Mouse (Mus musculus) hindbrain, embryonic 14.5 days (tissue): ENCODE measurements around the gene Rpl18. TPM values are rescaled to one million over a fixed set of nuclear protein-coding genes. Genes with fewer than 3 reads are reported as not detected.

ENCODE experiments used
- ATAC-seq: fragments of 200-750 bp; cut with Nextera tagmentation; 2 replicates; pipeline ENCODE4 v1.8.0; 2017; ENCODE audit warnings: moderate number of reproducible peaks, mild to moderate bottlenecking, moderate TSS enrichment, moderate library complexity; ENCODE audit not compliant: low FRiP score
- DNase-seq: peaks from one replicate; pipeline ENCODE4 v3.0.0-alpha.2; 2015; ENCODE audit warnings: low spot score
- H3K27ac ChIP-seq: fragments of 300-500 bp; sonication (generic); 2 replicates; pipeline ENCODE4 v1.5.1; 2014; ENCODE audit warnings: mild to moderate bottlenecking, moderate library complexity
- H3K27me3 ChIP-seq: fragments of 300-500 bp; sonication (generic); 2 replicates; pipeline ENCODE4 v1.6.1; 2014; ENCODE audit warnings: mild to moderate bottlenecking, low read length, mixed read lengths; ENCODE audit not compliant: control insufficient read depth, insufficient read depth
- H3K36me3 ChIP-seq: fragments of 300-500 bp; sonication (generic); replicated peaks from 2 replicates; pipeline ENCODE4 v1.6.1; 2014; ENCODE audit not compliant: control insufficient read depth, insufficient read depth
- H3K4me1 ChIP-seq: fragments of 300-500 bp; sonication (generic); replicated peaks from 2 replicates; pipeline ENCODE4 v1.6.1; 2014; ENCODE audit warnings: antibody characterized with exemption, low read length, mixed read lengths; ENCODE audit not compliant: control insufficient read depth, insufficient read depth
- H3K4me2 ChIP-seq: fragments of 300-500 bp; sonication (generic); replicated peaks from 2 replicates; pipeline ENCODE4 v1.6.1; 2014; ENCODE audit warnings: mild to moderate bottlenecking, moderate library complexity
- H3K4me3 ChIP-seq: fragments of 300-500 bp; sonication (generic); replicated peaks from 2 replicates; pipeline ENCODE4 v1.5.1; 2014; ENCODE audit warnings: mild to moderate bottlenecking, low read length
- H3K9ac ChIP-seq: fragments of 300-500 bp; sonication (generic); 2 replicates; pipeline ENCODE4 v1.6.1; 2014
- H3K9me3 ChIP-seq: fragments of 300-500 bp; sonication (generic); 2 replicates; pipeline ENCODE4 v1.6.1; 2016; ENCODE audit warnings: low read length; ENCODE audit not compliant: control insufficient read depth
- whole genome bisulfite sequencing: fragments of 180-500 bp; shearing (Covaris S2); extraction: QIAGEN DNeasy Blood & Tissue Kit; methylation state at CpG from one replicate; pipeline ENCODE4 v1.1.7; 2014; 5-methylcytosine and 5-hydroxymethylcytosine counted together
- polyA plus RNA-seq: library from polyadenylated mRNA; unstranded; fragments of >200 nt; fragmentation: Nextera tagmentation; extraction: Ambion mirVana; gene quantifications from 2 replicates; pipeline ENCODE4 v1.2.1, GENCODE M21; 2014

Rpl18 gene
- polyA plus RNA-seq, 1 experiment from 2014 or later = 674 TPM

GRCm38 (mm10) chr7:45709677-45710355 is 5.4 kb upstream of the Rpl18 start:
- Histone ChIP-seq H3K27ac (peak overlapping the region; percentile 30; the same call in 1 of the 2 replicates), H3K4me2 (0 out of 2 replicates have a peak overlapping the region, but pooled peaks have one; percentile 13), H3K27me3 (no peaks in the 10 kb centered on the region), H3K9me3 (no peaks in the 10 kb centered on the region), H3K4me3 (no peak overlapping the region), H3K9ac (no peak overlapping the region), H3K36me3 (peaks cover 38% of the 10 kb centered on the region), H3K4me1 (peaks cover 57% of the 10 kb centered on the region)
- no peak for DNase-seq
- no peak for ATAC-seq
- 55% methylated on average over 14 of the region's 14 CpGs for WGBS

DNA sequence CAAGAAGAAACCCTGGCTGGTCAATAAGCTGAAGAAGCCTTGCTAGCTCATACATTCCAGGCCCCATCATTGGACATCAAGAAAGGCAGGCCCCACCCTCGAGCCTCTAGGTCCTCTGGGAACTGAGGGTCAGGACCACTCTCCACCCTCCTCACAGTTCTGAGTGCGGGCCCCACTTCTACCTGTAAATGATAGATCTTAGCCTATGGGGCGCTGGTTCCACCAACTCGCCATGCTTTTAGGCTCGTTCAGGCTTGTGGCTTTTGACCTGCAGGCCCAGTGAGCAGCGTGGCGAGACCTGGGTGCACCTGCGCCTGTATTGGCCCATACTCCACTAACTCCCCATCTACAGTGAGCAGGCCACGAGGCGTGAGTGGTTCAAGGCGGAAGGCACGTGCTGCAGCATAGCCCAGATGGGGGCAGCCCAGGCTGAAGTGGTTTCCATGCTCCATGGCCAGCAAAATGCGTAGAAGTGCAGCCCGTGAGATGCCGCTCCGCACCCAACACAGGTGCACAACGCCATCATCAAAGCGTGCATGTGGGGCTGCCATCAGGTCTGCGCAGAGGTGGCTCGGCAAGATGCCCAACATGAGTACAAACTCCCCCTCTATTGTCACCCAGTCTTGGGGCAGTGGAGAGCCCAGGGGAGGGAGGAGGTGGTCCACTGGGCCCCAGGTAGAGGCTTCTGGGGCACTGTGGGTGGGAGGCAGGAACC is 4.6 kb upstream of the Rpl18 start:
- Histone ChIP-seq H3K36me3 (peaks cover 38% of the 10 kb centered on the region), H3K27me3 (no peaks in the 10 kb centered on the region), H3K27ac (no peak overlapping the region), H3K4me2 (no peak overlapping the region), H3K4me1 (peaks cover 55% of the 10 kb centered on the region), H3K9me3 (no peaks in the 10 kb centered on the region), H3K9ac (no peak overlapping the region), H3K4me3 (no peak overlapping the region)
- WGBS = 94% methylated on average over 20 of the region's 20 CpGs
- no peak for DNase-seq
- no peak for ATAC-seq

GRCm38 (mm10) chr7:45711316-45712021 is 3.8 kb upstream of the Rpl18 start:
- Histone ChIP-seq H3K4me1 (peaks cover 55% of the 10 kb centered on the region), H3K27me3 (no peaks in the 10 kb centered on the region), H3K4me2 (no peak overlapping the region), H3K27ac (no peak overlapping the region), H3K9ac (no peak overlapping the region), H3K36me3 (peaks cover 38% of the 10 kb centered on the region), H3K4me3 (no peak overlapping the region), H3K9me3 (no peaks in the 10 kb centered on the region)
- WGBS = 96% methylated on average over 24 of the region's 24 CpGs
- DNase-seq (no peak), ATAC-seq (no peak)

DNA sequence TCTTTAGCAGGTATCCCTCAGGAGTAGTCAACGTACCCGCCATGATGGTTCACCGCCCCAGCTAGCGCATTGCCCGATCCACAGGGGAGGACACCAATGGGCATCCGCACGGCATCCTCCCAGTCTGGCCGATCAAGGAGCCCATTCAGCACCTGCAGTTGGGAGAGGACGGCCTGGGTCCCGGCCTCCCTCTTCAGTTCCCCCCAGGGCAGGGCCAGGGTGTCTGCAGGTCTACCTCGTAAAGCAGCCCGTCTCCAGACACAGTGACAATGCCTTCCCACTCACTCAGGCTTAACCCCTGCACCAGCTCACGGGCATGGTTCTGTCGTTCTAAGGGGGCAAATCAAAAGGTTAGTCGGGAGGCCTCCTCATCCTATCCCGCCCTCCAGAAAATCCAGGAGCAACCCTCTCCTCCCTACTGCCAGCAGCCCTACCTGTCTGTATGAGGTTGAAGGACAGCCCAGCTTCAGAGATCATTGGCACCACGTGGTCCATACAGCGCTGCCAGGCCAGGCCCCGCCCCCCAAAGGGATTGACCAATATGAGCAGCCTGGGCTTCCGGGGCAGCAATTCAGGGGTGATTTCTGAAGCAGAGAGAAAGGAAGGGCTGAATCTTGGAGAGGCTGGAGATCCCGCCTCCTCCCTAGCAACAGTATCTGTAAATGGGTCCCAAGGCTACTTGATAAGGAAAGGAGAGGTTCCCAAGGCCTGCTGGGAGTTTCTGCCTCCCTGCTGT is 3.1 kb upstream of the Rpl18 start:
- Histone ChIP-seq H3K4me1 (peaks cover 56% of the 10 kb centered on the region), H3K9ac (no peak overlapping the region), H3K4me3 (no peak overlapping the region), H3K36me3 (peaks cover 38% of the 10 kb centered on the region), H3K9me3 (no peaks in the 10 kb centered on the region), H3K4me2 (no peak overlapping the region), H3K27ac (no peak overlapping the region), H3K27me3 (no peaks in the 10 kb centered on the region)
- DNase-seq (no peak), ATAC-seq (no peak)
- 91% methylated on average over 21 of the region's 21 CpGs for WGBS

- ATAC-seq (no peak), DNase-seq (no peak)
- WGBS = 93% methylated on average over 16 of the region's 16 CpGs
- Histone ChIP-seq H3K4me2 (no peak overlapping the region), H3K27ac (no peak overlapping the region), H3K36me3 (peaks cover 38% of the 10 kb centered on the region), H3K9me3 (no peaks in the 10 kb centered on the region), H3K9ac (no peak overlapping the region), H3K4me1 (peaks cover 45% of the 10 kb centered on the region), H3K4me3 (no peak overlapping the region), H3K27me3 (no peaks in the 10 kb centered on the region)
Observed at GRCm38 (mm10) chr7:45713396-45713795, 1.9 kb upstream of the Rpl18 start.

DNA sequence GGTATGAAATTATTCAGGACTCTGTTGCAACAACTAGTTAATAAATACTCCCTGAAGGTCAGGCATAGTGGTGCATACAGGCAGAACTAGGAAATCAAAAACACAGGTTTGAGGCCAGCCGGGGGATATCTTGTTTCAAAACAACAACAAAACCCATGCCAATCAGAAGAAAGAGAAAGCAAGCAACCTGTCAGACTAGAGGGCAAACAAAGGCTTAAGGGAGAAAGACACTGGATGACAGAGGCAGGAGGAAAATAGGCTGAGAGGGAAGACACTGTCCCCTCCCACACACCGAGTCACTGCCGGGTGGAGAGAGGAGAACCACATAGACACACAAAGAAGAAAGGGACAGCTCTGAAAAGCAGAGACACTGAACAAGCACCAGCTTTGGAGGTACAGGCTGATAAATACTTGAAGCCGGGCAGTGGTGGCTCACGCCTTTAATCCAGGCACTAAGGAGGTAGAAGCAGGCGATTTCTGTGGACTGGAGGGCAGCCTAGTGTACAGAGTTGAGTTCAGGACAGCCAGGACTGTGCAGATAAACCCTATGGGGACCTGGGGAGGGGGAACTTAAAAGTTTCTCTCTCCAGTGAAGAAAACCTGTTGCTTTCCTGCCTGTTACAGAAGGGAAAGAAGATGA is 1.3 kb upstream of the Rpl18 start:
- peaks cover 39% of the 10 kb centered on the region for H3K36me3 ChIP-seq
- peaks cover 43% of the 10 kb centered on the region for H3K4me1 ChIP-seq
- DNase-seq (no peak), ATAC-seq (no peak)
- H3K9ac ChIP-seq = peak overlapping the region; percentile 64
- H3K27me3 ChIP-seq = no peaks in the 10 kb centered on the region
- peak overlapping the region; percentile 64 for H3K4me2 ChIP-seq
- peak overlapping the region; percentile 56 for H3K4me3 ChIP-seq
- no peaks in the 10 kb centered on the region for H3K9me3 ChIP-seq
- no peak overlapping the region for H3K27ac ChIP-seq
- 79% methylated on average over 6 of the region's 6 CpGs for WGBS

DNA sequence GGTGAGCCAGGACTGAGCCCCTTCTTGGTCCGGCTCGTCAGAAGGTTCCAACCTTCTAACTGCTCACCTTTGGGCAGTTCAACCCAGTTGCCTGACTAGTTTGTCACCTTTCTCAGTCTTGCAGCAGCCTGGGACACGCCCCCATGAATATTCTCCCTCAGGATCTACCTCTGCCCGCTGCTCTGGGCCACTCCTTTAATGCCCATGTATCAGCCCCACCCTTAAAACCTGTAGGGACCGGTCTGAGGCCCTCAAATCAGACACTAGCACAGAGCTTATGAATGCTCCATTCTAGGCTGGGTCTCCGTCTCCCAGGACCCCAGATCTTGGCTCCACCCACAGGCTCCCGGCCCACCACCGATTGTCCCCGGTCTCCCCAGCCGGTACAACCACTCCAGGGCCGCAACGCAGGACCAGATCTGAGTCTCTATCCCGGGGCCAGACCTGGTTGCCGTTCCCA is 597 bp upstream of the Rpl18 start:
- H3K36me3 ChIP-seq = peaks cover 45% of the 10 kb centered on the region
- no peak for DNase-seq
- peak overlapping the region; percentile 64 for H3K9ac ChIP-seq
- H3K27me3 ChIP-seq = no peaks in the 10 kb centered on the region
- H3K9me3 ChIP-seq = no peaks in the 10 kb centered on the region
- H3K4me3 ChIP-seq = peak overlapping the region; percentile 56
- peak; percentile 28 for ATAC-seq
- 0 out of 2 replicates have a peak overlapping the region, but pooled peaks have one; percentile 18 for H3K27ac ChIP-seq
- 12% methylated on average over 14 of the region's 14 CpGs for WGBS
- peaks cover 43% of the 10 kb centered on the region for H3K4me1 ChIP-seq
- H3K4me2 ChIP-seq = peak overlapping the region; percentile 64

- DNase-seq (no peak), ATAC-seq (no peak)
- Histone ChIP-seq H3K27ac (peak overlapping the region; percentile 54; the same call in 1 of the 2 replicates), H3K9ac (peak overlapping the region; percentile 21; the same call in 1 of the 2 replicates), H3K36me3 (peaks cover 45% of the 10 kb centered on the region), H3K4me3 (peak overlapping the region; percentile 56), H3K4me2 (peak overlapping the region; percentile 64), H3K27me3 (no peaks in the 10 kb centered on the region), H3K4me1 (peaks cover 38% of the 10 kb centered on the region), H3K9me3 (no peaks in the 10 kb centered on the region)
- 87% methylated on average over 19 of the region's 19 CpGs for WGBS
Observed at GRCm38 (mm10) chr7:45715741-45716459, 643 bp downstream of the Rpl18 start.
